Mouse (Mus musculus) myocyte (in vitro differentiated cells): Measurements from ENCODE around the gene Hspb8. TPM values are rescaled to one million over a fixed set of nuclear protein-coding genes. Genes with fewer than 3 reads are reported as not detected.

Source experiments
- H3K27me3 ChIP-seq: one replicate; pipeline ENCODE4 v1.6.1; 2011; ENCODE audit not compliant: control insufficient read depth, insufficient read depth, insufficient read length
- H3K36me3 ChIP-seq: one replicate; pipeline ENCODE4 v1.6.1; 2011; ENCODE audit not compliant: control insufficient read depth, insufficient read depth
- H3K4me2 ChIP-seq: one replicate; pipeline ENCODE4 v1.6.1; 2011; ENCODE audit warnings: low read depth, control low read depth
- H3K4me3 ChIP-seq: one replicate; pipeline ENCODE4 v1.5.1; 2011; ENCODE audit warnings: mild to moderate bottlenecking, control low read depth, moderate library complexity
- H3K79me2 ChIP-seq: one replicate; pipeline ENCODE4 v1.6.1; 2011; ENCODE audit not compliant: control insufficient read depth, insufficient read depth
- H3ac ChIP-seq: one replicate; pipeline ENCODE4 v1.6.1; 2011; ENCODE audit not compliant: control insufficient read depth, insufficient read length
- CEBPB ChIP-seq: IDR thresholded peaks from 2 replicates; pipeline ENCODE4 v1.6.1; 2011; ENCODE audit warnings: mild to moderate bottlenecking, moderate library complexity; ENCODE audit not compliant: poor library complexity, insufficient read depth, severe bottlenecking
- E2F4 ChIP-seq: IDR thresholded peaks from one replicate; pipeline ENCODE4 v1.6.1; 2011; ENCODE audit warnings: mild to moderate bottlenecking, control low read depth, moderate library complexity; ENCODE audit not compliant: insufficient read depth
- MAX ChIP-seq: IDR thresholded peaks from one replicate; pipeline ENCODE4 v1.6.1; 2011; ENCODE audit warnings: low read depth, mild to moderate bottlenecking, control low read depth
- MYOD1 ChIP-seq, 3 experiments: IDR thresholded peaks; one replicate each; pipeline ENCODE4 v1.6.1; 2011; ENCODE audit warnings: control low read depth in 2 of 3, low read depth in 2 of 3, mild to moderate bottlenecking in 2 of 3, moderate library complexity in 1 of 3; ENCODE audit not compliant: insufficient read length in 2 of 3, control insufficient read depth in 1 of 3
- MYOG ChIP-seq, 3 experiments: IDR thresholded peaks; one replicate each; pipeline ENCODE4 v1.6.1; 2011; ENCODE audit warnings: control low read depth in 2 of 3, low read depth in 2 of 3, mild to moderate bottlenecking in 2 of 3; ENCODE audit not compliant: insufficient read length in 2 of 3, control insufficient read depth in 1 of 3, insufficient read depth in 1 of 3
- POLR2A ChIP-seq: IDR thresholded peaks from one replicate; pipeline ENCODE4 v1.6.1; 2011; ENCODE audit warnings: low read depth, mild to moderate bottlenecking, control low read depth, moderate library complexity; ENCODE audit not compliant: insufficient read length
- POLR2AphosphoS2 ChIP-seq: IDR thresholded peaks from one replicate; pipeline ENCODE4 v1.6.1; 2011; ENCODE audit warnings: low read depth, control low read depth; ENCODE audit not compliant: insufficient read length
- REST ChIP-seq: IDR thresholded peaks from one replicate; pipeline ENCODE4 v1.6.1; 2011; ENCODE audit warnings: mild to moderate bottlenecking, control low read depth, moderate library complexity; ENCODE audit not compliant: insufficient read depth, insufficient read length
- SRF ChIP-seq: IDR thresholded peaks from one replicate; pipeline ENCODE4 v1.6.1; 2011; ENCODE audit warnings: low read depth; ENCODE audit not compliant: control insufficient read depth, insufficient read length
- TCF12 ChIP-seq: IDR thresholded peaks from one replicate; pipeline ENCODE4 v1.6.1; 2011; ENCODE audit warnings: mild to moderate bottlenecking, control low read depth; ENCODE audit not compliant: poor library complexity, insufficient read depth, severe bottlenecking
- TCF3 ChIP-seq: IDR thresholded peaks from one replicate; pipeline ENCODE4 v1.6.1; 2011; ENCODE audit warnings: low read depth, control low read depth; ENCODE audit not compliant: insufficient read length
- USF1 ChIP-seq: IDR thresholded peaks from one replicate; pipeline ENCODE4 v1.6.1; 2011; ENCODE audit warnings: low read depth, mild to moderate bottlenecking, control low read depth, moderate library complexity
- polyA plus RNA-seq: library from polyadenylated mRNA; unstranded; fragments of >200 nt; fragmentation: generic; extraction: Trizol; gene quantifications from one replicate; pipeline ENCODE4 v1.2.1, GENCODE M21; 2012; ENCODE audit warnings: missing spikeins

Gene Hspb8
- polyA plus RNA-seq, 1 experiment = 138 TPM

DNA sequence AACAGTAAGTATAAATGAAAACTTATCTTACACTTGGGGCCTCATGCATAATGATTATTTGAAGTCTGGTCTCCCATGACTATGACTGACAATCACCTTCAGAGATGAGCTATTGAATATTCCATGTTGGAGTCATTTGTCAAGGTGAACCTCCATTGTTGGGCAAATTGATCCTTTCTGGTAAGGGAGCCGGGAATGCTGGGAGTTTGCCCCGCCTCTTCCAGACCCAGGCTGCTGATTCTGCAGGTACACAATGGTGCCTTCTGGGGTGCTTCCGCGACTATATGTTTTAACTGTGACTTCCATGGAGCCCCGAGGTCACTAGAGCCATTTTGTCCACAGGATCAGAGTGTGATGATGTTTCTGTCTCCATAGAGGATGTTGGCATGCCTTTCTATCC, 26.6 kb downstream of the Hspb8 start:
- no peak overlapping the region for H3K4me2 ChIP-seq
- TF ChIP-seq MYOD1 (IDR thresholded peaks at IDR 0.05; ENCODE audit: control insufficient read depth in 1 of 3, insufficient read length in 2 of 3, low read depth in 2 of 3) (no peak), MYOG (IDR thresholded peaks at IDR 0.05; ENCODE audit: control insufficient read depth in 1 of 3, insufficient read depth in 1 of 3, insufficient read length in 2 of 3, low read depth in 2 of 3) (no peak), TCF3 (no peak), POLR2AphosphoS2 (no peak), E2F4 (no peak), CEBPB (no peak), MAX (no peak), POLR2A (no peak), USF1 (no peak), SRF (no peak), REST (no peak), TCF12 (no peak)

DNA sequence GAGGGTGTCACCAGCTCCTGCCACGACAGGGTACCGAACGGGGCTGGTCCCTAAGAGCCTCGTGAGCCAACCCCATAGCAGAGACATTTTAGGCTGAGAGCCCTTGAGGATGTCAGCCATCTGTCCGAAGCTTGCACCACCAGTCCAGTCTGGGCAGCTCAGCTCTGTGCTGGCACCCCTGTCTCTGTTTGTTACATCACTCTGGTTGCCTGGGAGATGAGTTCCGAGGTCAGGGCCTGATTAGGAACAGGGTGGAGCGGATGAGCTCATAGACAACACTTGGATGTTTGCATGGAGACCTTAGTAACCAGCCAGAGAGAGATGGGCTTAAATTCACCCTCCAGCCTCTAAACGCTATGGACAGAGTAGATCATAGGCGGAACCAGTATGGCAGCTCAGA, 30.1 kb downstream of the Hspb8 start:
- Histone ChIP-seq H3ac (no peak overlapping the region), H3K27me3 (no peaks in the 10 kb centered on the region), H3K4me2 (no peak overlapping the region), H3K4me3 (no peak overlapping the region), H3K36me3 (no peaks in the 10 kb centered on the region), H3K79me2 (no peaks in the 10 kb centered on the region)
- no peak for TF ChIP-seq POLR2A
- TF ChIP-seq SRF = no peak
- TF ChIP-seq USF1 = no peak
- TF ChIP-seq MYOD1 (IDR thresholded peaks at IDR 0.05; ENCODE audit: control insufficient read depth in 1 of 3, insufficient read length in 2 of 3, low read depth in 2 of 3) = no peak
- no peak for TF ChIP-seq MAX
- TF ChIP-seq POLR2AphosphoS2 = no peak
- no peak for TF ChIP-seq CEBPB
- no peak for TF ChIP-seq TCF12
- no peak for TF ChIP-seq REST
- TF ChIP-seq MYOG (IDR thresholded peaks at IDR 0.05; ENCODE audit: control insufficient read depth in 1 of 3, insufficient read depth in 1 of 3, insufficient read length in 2 of 3, low read depth in 2 of 3) = no peak
- no peak for TF ChIP-seq E2F4
- no peak for TF ChIP-seq TCF3

More for the DNA sequence above, 26.6 kb downstream of the Hspb8 start:
- Histone ChIP-seq H3K36me3 (no peaks in the 10 kb centered on the region), H3K27me3 (no peaks in the 10 kb centered on the region), H3ac (no peak overlapping the region), H3K79me2 (no peaks in the 10 kb centered on the region), H3K4me3 (no peak overlapping the region)

DNA sequence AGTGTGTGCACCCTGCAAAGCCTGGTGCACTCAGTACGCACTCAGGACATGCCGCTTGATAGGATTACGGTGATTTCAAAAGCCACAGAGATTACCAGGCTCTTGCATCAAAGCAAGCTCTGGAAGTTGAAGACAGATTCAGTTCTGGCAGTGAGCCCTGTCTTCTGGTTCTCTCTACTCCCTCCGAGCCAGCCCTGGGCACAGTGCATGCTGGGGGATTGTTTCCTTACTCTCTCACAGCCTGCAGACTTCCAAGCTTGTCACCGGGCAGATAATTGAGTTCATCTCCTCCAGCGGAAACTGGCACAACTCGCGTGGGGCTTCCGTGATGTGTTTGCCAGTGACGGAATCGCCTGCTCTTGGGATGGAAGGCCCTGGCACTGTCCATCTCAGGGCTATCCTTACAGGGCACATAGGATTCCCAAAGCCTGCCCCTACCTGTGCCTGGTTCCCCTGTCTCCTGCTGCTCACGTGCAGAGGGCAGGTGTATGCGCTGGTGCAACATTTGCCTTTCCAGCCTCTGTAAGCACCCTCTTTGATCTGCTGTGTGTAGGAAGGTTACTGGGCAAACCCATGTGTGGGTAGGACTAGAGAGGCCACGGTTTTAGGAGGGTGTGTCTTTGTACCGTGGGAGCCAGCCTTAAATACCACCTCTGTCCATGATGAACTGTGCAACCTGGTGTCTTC, 32.7 kb downstream of the Hspb8 start:
- TF ChIP-seq POLR2AphosphoS2 (no peak), E2F4 (no peak), MYOG (IDR thresholded peaks at IDR 0.05; ENCODE audit: control insufficient read depth in 1 of 3, insufficient read depth in 1 of 3, insufficient read length in 2 of 3, low read depth in 2 of 3) (no peak), MYOD1 (IDR thresholded peaks at IDR 0.05; ENCODE audit: control insufficient read depth in 1 of 3, insufficient read length in 2 of 3, low read depth in 2 of 3) (no peak), USF1 (no peak), REST (no peak)
- no peaks in the 10 kb centered on the region for H3K36me3 ChIP-seq
- H3K4me3 ChIP-seq = no peak overlapping the region
- no peak overlapping the region for H3ac ChIP-seq
- H3K4me2 ChIP-seq = no peak overlapping the region
- H3K79me2 ChIP-seq = no peaks in the 10 kb centered on the region
- no peaks in the 10 kb centered on the region for H3K27me3 ChIP-seq

DNA sequence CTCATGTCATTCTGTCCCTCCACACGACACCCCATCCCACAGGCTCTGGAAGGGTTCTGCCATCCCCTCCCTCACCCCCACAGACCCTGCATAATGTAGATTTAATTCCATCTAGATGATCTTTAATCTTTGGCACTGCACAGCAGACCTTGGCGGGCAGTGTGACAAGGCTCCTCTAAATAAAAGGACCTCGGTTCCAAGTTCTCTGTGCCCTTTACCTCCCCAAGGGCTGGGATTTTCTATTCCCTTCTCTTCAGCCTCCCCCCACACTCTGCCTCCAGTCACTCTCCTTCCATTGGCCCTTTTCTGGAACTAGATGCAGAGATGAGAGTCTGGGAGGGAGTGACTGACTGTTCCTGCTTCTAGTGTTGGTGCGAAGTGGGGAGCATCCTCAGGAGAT, 33.3 kb downstream of the Hspb8 start:
- Histone ChIP-seq H3K4me3 (no peak overlapping the region), H3K36me3 (no peaks in the 10 kb centered on the region), H3K27me3 (no peaks in the 10 kb centered on the region), H3K4me2 (no peak overlapping the region), H3K79me2 (no peaks in the 10 kb centered on the region), H3ac (no peak overlapping the region)
- no peak for TF ChIP-seq POLR2A
- TF ChIP-seq SRF = no peak
- TF ChIP-seq E2F4 = no peak
- no peak for TF ChIP-seq MAX
- no peak for TF ChIP-seq MYOD1 (IDR thresholded peaks at IDR 0.05; ENCODE audit: control insufficient read depth in 1 of 3, insufficient read length in 2 of 3, low read depth in 2 of 3)
- TF ChIP-seq TCF12 = no peak
- TF ChIP-seq USF1 = no peak
- no peak for TF ChIP-seq TCF3
- no peak for TF ChIP-seq MYOG (IDR thresholded peaks at IDR 0.05; ENCODE audit: control insufficient read depth in 1 of 3, insufficient read depth in 1 of 3, insufficient read length in 2 of 3, low read depth in 2 of 3)
- TF ChIP-seq CEBPB = no peak
- TF ChIP-seq REST = no peak
- TF ChIP-seq POLR2AphosphoS2 = no peak
